Mouse (Mus musculus) liver, embryonic 18 days (tissue): ENCODE measurements around the gene Gprc5d. TPM values are rescaled to one million over a fixed set of nuclear protein-coding genes. Genes with fewer than 3 reads are reported as not detected.

Source experiments
- polyA plus RNA-seq: library from polyadenylated mRNA; depleted of rRNA; stranded (reverse); fragments of >200 nt; gene quantifications from 2 replicates; pipeline ENCODE4 v1.2.3, GENCODE M21; 2012; rRNA removed

Gene Gprc5d
- 0.13 and 0.28 TPM in 2 replicates for polyA plus RNA-seq

DNA sequence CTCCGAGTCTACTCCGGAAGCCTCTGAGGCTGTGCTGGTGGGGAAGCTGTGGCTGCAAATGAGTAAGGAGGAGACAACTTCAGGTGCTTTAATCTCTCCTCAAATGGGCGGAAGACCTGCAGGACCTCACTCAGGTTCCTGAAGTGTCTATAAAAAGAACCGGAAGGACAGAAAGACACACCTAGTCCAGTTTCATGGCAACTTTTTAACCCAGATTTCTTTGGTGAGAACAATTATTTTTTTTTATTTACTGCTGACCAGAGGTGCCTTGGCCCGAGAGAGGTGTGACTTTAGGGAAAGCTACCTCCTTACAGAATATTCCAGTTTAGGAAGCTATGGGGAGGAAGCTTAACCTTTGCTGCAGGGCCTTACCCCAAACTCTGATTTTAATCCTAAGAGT, at the start of gene Gprc5d:
Gprc5d (minus strand) TSS at position 101 of the 400 bp plus-strand sequence.

DNA sequence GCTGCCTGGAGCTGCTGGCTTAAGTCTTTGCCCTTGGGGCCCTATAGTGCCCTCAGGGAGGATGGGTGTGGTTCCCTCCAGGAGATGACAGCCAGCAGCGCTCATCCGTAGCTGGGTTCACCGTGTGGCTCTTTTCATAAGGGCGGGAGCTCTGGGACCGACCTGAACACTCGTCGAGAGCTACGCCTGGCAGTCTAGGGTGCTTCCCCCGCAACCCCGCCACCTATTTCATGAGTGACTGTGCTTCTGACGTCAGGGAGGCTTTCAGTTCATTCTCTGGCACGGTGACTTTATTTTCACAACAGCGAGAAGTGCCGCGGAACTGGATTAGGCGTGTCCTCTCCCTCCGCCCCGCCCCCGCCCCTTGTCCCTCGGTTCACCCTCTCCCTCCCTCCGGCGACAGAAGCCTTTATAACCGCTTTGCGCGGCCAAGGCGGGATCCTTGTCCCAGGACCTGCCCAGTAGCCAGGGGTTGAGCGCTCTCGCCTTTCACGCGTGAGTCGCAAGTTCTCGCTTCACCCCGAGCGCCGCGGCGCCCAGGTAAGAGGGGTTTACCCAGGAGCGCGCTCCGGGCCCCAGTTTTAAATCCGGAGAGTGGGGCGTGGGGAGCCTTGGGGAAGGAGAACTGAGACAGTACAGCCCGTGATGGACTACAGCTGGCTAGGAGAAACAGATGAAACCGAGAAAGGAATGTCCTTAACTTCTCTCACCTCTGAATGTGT, 52.7 kb downstream of the Gprc5d start, which contains the start of gene Gprc5a:
Gprc5a (plus strand) TSS at position 416 of the 722 bp plus-strand sequence.

Other genes starting within 250 kb of the Gprc5d start
- gene Gpr19, start 219.7 kb downstream of the Gprc5d start, polyA plus RNA-seq = 3.8 and 3.9 TPM in 2 replicates
- gene Cdkn1b, start 197.9 kb downstream of the Gprc5d start, polyA plus RNA-seq = 13.0 and 15.1 TPM in 2 replicates
- gene Apold1, start 136.6 kb downstream of the Gprc5d start, polyA plus RNA-seq = 1.3 and 1.4 TPM in 2 replicates
- 36.8 and 39.5 TPM in 2 replicates for gene Ddx47, start 106.7 kb downstream of the Gprc5d start, polyA plus RNA-seq
- gene Gprc5a, start 52.6 kb downstream of the Gprc5d start, polyA plus RNA-seq = 0.07 and 0.08 TPM in 2 replicates
- 12.3 and 13.2 TPM in 2 replicates for gene Fam234b, start 79.7 kb upstream of the Gprc5d start, polyA plus RNA-seq
- gene Hebp1, start 79.7 kb upstream of the Gprc5d start, polyA plus RNA-seq = 151 and 159 TPM in 2 replicates
- 0.12 and 0.19 TPM in 2 replicates for gene Gsg1, start 136.1 kb upstream of the Gprc5d start, polyA plus RNA-seq
- gene Pbp2, start 192.1 kb upstream of the Gprc5d start, polyA plus RNA-seq = 0.02 TPM in 1 of 2 replicates, not detected in the other
- 3.6 and 4.9 TPM in 2 replicates for gene Emp1, start 244.3 kb upstream of the Gprc5d start, polyA plus RNA-seq